Mouse (Mus musculus): ENCODE results near the gene Gm44502.

Gm44502 gene

GRCm38 (mm10) chr15:89474596-89475292 lies 45.2 kb upstream of the Gm44502 start:
- Histone ChIP-seq H3K27me3 (ENCODE audit: insufficient read depth, low read length) (no peaks in the 10 kb centered on the region), H3K4me1 (replicated peaks; ENCODE audit: low read depth, low read length) (peaks cover 77% of the 10 kb centered on the region), H3K9me3 (ENCODE audit: low read length) (no peaks in the 10 kb centered on the region), H3K4me3 (replicated peaks; ENCODE audit: low read length) (peak overlapping the region; percentile 84), H3K36me3 (ENCODE audit: insufficient read depth, low read length) (peaks cover 19% of the 10 kb centered on the region)
- TF ChIP-seq CTCF (conservative IDR thresholded peaks at IDR 0.05; ENCODE audit: low read length) (no peak), POU5F1 (IDR thresholded peaks at IDR 0.05; ENCODE audit: borderline replicate concordance, low read length) (no peak), NANOG (IDR thresholded peaks at IDR 0.05; ENCODE audit: borderline replicate concordance, low read length) (no peak)

DNA sequence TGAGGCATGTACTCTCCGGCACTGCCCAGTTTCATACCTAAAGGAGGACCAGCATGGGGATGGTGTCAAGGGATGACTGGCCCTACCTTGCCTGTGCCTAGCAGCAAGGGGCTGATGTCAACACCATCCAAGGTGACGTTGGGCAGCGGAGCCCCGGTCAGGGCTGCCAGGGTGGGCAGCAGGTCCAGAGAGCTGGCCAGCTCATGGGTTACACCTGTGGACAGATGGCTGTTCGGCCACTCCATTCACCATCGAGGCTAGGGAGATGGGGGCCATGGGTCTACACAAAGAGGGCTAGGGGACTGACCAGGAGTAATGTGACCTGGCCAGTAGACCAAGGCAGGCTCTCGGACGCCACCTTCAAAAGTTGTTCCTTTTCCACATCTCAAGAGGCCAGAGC lies 44.4 kb upstream of the Gm44502 start:
- peaks cover 19% of the 10 kb centered on the region for H3K36me3 ChIP-seq (ENCODE audit: insufficient read depth, low read length)
- H3K4me3 ChIP-seq (replicated peaks; ENCODE audit: low read length), result no peak overlapping the region
- H3K4me1 ChIP-seq (replicated peaks; ENCODE audit: low read depth, low read length), result peaks cover 80% of the 10 kb centered on the region
- TF ChIP-seq CTCF (conservative IDR thresholded peaks at IDR 0.05; ENCODE audit: low read length), result no peak
- no peak for TF ChIP-seq NANOG (IDR thresholded peaks at IDR 0.05; ENCODE audit: borderline replicate concordance, low read length)
- H3K27me3 ChIP-seq (ENCODE audit: insufficient read depth, low read length), result no peaks in the 10 kb centered on the region
- H3K9me3 ChIP-seq (ENCODE audit: low read length), result no peaks in the 10 kb centered on the region

DNA sequence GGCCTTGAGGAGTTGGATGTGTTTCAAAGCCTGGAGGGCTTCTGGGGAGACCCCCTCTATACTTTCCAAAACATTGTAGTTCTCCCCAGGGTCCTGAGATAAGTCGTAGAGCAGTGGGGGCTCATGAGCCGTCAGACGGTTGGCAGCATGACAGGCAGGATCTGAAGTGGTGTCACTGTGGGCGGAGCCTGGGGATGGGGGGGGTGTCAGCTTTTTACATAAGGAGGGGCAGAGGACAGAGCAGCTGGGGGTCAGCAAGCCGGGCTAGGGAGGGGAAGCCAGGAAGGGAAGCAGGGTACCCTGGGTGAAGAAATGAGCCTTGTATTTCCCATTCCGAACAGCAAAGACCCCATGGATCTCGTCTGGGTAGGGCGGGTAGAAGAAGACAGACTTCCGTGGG lies 43.9 kb upstream of the Gm44502 start:
- no peak for TF ChIP-seq CTCF (conservative IDR thresholded peaks at IDR 0.05; ENCODE audit: low read length)
- TF ChIP-seq NANOG (IDR thresholded peaks at IDR 0.05; ENCODE audit: borderline replicate concordance, low read length), result no peak
- no peak for TF ChIP-seq POU5F1 (IDR thresholded peaks at IDR 0.05; ENCODE audit: borderline replicate concordance, low read length)
- H3K9me3 ChIP-seq (ENCODE audit: low read length), result no peaks in the 10 kb centered on the region
- peaks cover 80% of the 10 kb centered on the region for H3K4me1 ChIP-seq (replicated peaks; ENCODE audit: low read depth, low read length)
- 0 out of 2 replicates have a peak overlapping the region, but pooled peaks have one; percentile 17 for H3K4me3 ChIP-seq (replicated peaks; ENCODE audit: low read length)
- peaks cover 19% of the 10 kb centered on the region for H3K36me3 ChIP-seq (ENCODE audit: insufficient read depth, low read length)
- no peaks in the 10 kb centered on the region for H3K27me3 ChIP-seq (ENCODE audit: insufficient read depth, low read length)

DNA sequence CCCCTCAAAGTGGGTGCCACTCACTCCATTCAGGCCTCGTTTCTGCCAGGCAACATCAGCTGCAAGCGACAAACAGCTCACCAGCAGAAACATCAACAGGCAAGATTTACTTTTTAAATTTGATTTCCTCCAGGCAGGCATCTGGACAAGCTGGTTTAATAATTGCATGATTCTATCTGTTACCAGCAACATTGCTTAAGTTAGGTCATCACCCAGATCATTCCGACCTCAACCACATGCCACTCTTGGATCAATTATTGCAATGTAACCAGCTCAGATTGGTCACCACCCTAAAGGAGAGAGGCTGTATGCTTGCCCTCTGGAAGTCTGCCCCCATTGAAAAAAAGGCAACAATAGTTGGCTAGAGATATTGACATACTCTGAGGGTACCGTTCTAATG lies 42.0 kb upstream of the Gm44502 start:
- H3K27me3 ChIP-seq (ENCODE audit: insufficient read depth, low read length), result no peaks in the 10 kb centered on the region
- no peaks in the 10 kb centered on the region for H3K9me3 ChIP-seq (ENCODE audit: low read length)
- H3K36me3 ChIP-seq (ENCODE audit: insufficient read depth, low read length), result peaks cover 19% of the 10 kb centered on the region
- no peak overlapping the region for H3K4me3 ChIP-seq (replicated peaks; ENCODE audit: low read length)
- no peak for TF ChIP-seq NANOG (IDR thresholded peaks at IDR 0.05; ENCODE audit: borderline replicate concordance, low read length)
- TF ChIP-seq POU5F1 (IDR thresholded peaks at IDR 0.05; ENCODE audit: borderline replicate concordance, low read length), result no peak
- TF ChIP-seq CTCF (conservative IDR thresholded peaks at IDR 0.05; ENCODE audit: low read length), result no peak
- H3K4me1 ChIP-seq (replicated peaks; ENCODE audit: low read depth, low read length), result peaks cover 71% of the 10 kb centered on the region

GRCm38 (mm10) chr15:89468577-89468976 lies 39.1 kb upstream of the Gm44502 start:
- no peaks in the 10 kb centered on the region for H3K9me3 ChIP-seq (ENCODE audit: low read length)
- H3K4me1 ChIP-seq (replicated peaks; ENCODE audit: low read depth, low read length), result peaks cover 57% of the 10 kb centered on the region
- H3K27me3 ChIP-seq (ENCODE audit: insufficient read depth, low read length), result no peaks in the 10 kb centered on the region
- TF ChIP-seq CTCF (conservative IDR thresholded peaks at IDR 0.05; ENCODE audit: low read length) (peak; percentile 59), POU5F1 (IDR thresholded peaks at IDR 0.05; ENCODE audit: borderline replicate concordance, low read length) (no peak)
- peaks cover 9% of the 10 kb centered on the region for H3K36me3 ChIP-seq (ENCODE audit: insufficient read depth, low read length)
- no peak overlapping the region for H3K4me3 ChIP-seq (replicated peaks; ENCODE audit: low read length)

DNA sequence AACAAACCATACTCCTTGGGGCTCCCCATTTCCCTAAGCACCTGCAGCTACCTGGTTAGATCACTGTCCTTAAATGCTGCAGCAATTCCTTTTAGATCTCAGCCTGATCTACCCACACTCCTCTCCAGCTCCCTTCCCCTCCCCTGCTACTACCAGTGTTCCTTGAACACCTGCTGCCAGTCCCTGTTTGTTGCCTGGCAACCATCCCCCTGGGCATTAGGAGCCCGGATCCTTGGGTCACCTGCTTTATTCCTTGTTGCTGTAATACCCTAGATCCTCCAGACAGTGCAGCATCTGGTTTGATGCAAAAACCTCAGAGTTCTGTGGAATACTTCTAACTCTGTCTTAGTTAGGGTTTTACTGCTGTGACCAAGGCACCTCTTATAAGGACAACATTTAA lies 35.6 kb upstream of the Gm44502 start:
- no peaks in the 10 kb centered on the region for H3K9me3 ChIP-seq (ENCODE audit: low read length)
- H3K27me3 ChIP-seq (ENCODE audit: insufficient read depth, low read length), result peaks cover 7% of the 10 kb centered on the region
- no peak for TF ChIP-seq CTCF (conservative IDR thresholded peaks at IDR 0.05; ENCODE audit: low read length)
- no peak for TF ChIP-seq NANOG (IDR thresholded peaks at IDR 0.05; ENCODE audit: borderline replicate concordance, low read length)
- no peak for TF ChIP-seq POU5F1 (IDR thresholded peaks at IDR 0.05; ENCODE audit: borderline replicate concordance, low read length)
- peaks cover 61% of the 10 kb centered on the region for H3K4me1 ChIP-seq (replicated peaks; ENCODE audit: low read depth, low read length)
- no peak overlapping the region for H3K4me3 ChIP-seq (replicated peaks; ENCODE audit: low read length)
- H3K36me3 ChIP-seq (ENCODE audit: insufficient read depth, low read length), result no peaks in the 10 kb centered on the region

- Histone ChIP-seq H3K9me3 (ENCODE audit: low read length) (no peaks in the 10 kb centered on the region), H3K4me3 (replicated peaks; ENCODE audit: low read length) (no peak overlapping the region), H3K36me3 (ENCODE audit: insufficient read depth, low read length) (peaks cover 7% of the 10 kb centered on the region; the same call in 1 of the 2 replicates), H3K4me1 (replicated peaks; ENCODE audit: low read depth, low read length) (peaks cover 51% of the 10 kb centered on the region), H3K27me3 (ENCODE audit: insufficient read depth, low read length) (peaks cover 19% of the 10 kb centered on the region)
- TF ChIP-seq POU5F1 (IDR thresholded peaks at IDR 0.05; ENCODE audit: borderline replicate concordance, low read length) (no peak), CTCF (conservative IDR thresholded peaks at IDR 0.05; ENCODE audit: low read length) (peak; percentile 27), NANOG (IDR thresholded peaks at IDR 0.05; ENCODE audit: borderline replicate concordance, low read length) (no peak)
Observed at GRCm38 (mm10) chr15:89463334-89464235, 34.1 kb upstream of the Gm44502 start.

- Histone ChIP-seq H3K9me3 (ENCODE audit: low read length) (no peaks in the 10 kb centered on the region), H3K27me3 (ENCODE audit: insufficient read depth, low read length) (peaks cover 33% of the 10 kb centered on the region), H3K36me3 (ENCODE audit: insufficient read depth, low read length) (peaks cover 12% of the 10 kb centered on the region; the same call in 1 of the 2 replicates), H3K4me3 (replicated peaks; ENCODE audit: low read length) (no peak overlapping the region), H3K4me1 (replicated peaks; ENCODE audit: low read depth, low read length) (peaks cover 52% of the 10 kb centered on the region)
- TF ChIP-seq NANOG (IDR thresholded peaks at IDR 0.05; ENCODE audit: borderline replicate concordance, low read length) (no peak), POU5F1 (IDR thresholded peaks at IDR 0.05; ENCODE audit: borderline replicate concordance, low read length) (no peak), CTCF (conservative IDR thresholded peaks at IDR 0.05; ENCODE audit: low read length) (no peak)
Observed at GRCm38 (mm10) chr15:89462176-89462575, 32.7 kb upstream of the Gm44502 start.

All from E14TG2a.4 (cell line).